ENCODE assay signal across 8 mouse cellular contexts in genomic region chr3:100932077-100932944, GRCm38 (mm10). TPM values are rescaled to one million over a fixed set of nuclear protein-coding genes. Genes with fewer than 3 reads are reported as not detected.
DNase-seq lines count a peak whose midpoint lies in the region; ATAC-seq and TF ChIP-seq lines count a peak whose summit lies in the region.

No protein-coding gene starts in this region.

- no peaks in the 10 kb centered on the region for H3K4me1 ChIP-seq in hindbrain, embryonic 11.5 days (replicated peaks; ENCODE audit: control insufficient read depth, insufficient read depth, low read length)
- H3K4me1 ChIP-seq in hindbrain, embryonic 16.5 days (ENCODE audit: control insufficient read depth, insufficient read depth, low read depth, low read length), result no peaks in the 10 kb centered on the region
- H3K4me1 ChIP-seq in G1E (ENCODE audit: insufficient read depth, low read depth, low read length), result peaks cover 8% of the 10 kb centered on the region
- H3K4me1 ChIP-seq in lung, postnatal 0 days (ENCODE audit: insufficient read depth, low read depth, low read length), result no peaks in the 10 kb centered on the region

- H3K27me3 ChIP-seq in hindbrain, embryonic 11.5 days (ENCODE audit: control insufficient read depth, insufficient read depth, low read length), result no peaks in the 10 kb centered on the region
- no peaks in the 10 kb centered on the region for H3K27me3 ChIP-seq in hindbrain, embryonic 16.5 days (replicated peaks; ENCODE audit: control insufficient read depth, insufficient read depth, low read length)
- H3K27me3 ChIP-seq in G1E (ENCODE audit: insufficient read depth, low read length), result no peaks in the 10 kb centered on the region
- H3K27me3 ChIP-seq in lung, postnatal 0 days (replicated peaks; ENCODE audit: insufficient read depth, low read length), result no peaks in the 10 kb centered on the region

- peak; percentile 20 for DNase-seq in hindbrain, embryonic 11.5 days (ENCODE audit: low spot score)
- DNase-seq in A20 (ENCODE audit: low read depth, low spot score), result peak; percentile 58
- no peak for DNase-seq in G1E (ENCODE audit: low spot score)
- DNase-seq in lung, postnatal 0 days (ENCODE audit: low spot score), result no peak
- no peak for DNase-seq in urinary bladder, adult 2 months (ENCODE audit: low spot score)
- DNase-seq in frontal cortex, postnatal 10 days (ENCODE audit: low spot score in 2 of 2), result no peak
- DNase-seq in right cerebral cortex, postnatal 25 days, result no peak

- H3K4me3 ChIP-seq in hindbrain, embryonic 11.5 days (ENCODE audit: low read depth, low read length), result no peak overlapping the region
- H3K4me3 ChIP-seq in hindbrain, embryonic 16.5 days (ENCODE audit: low read length), result no peak overlapping the region
- H3K4me3 ChIP-seq in G1E (ENCODE audit: low read depth, low read length), result no peak overlapping the region
- no peak overlapping the region for H3K4me3 ChIP-seq in lung, postnatal 0 days (ENCODE audit: low read depth, low read length)

- H3K9me3 ChIP-seq in hindbrain, embryonic 11.5 days (ENCODE audit: control insufficient read depth, low read length), result no peaks in the 10 kb centered on the region
- H3K9me3 ChIP-seq in hindbrain, embryonic 16.5 days (ENCODE audit: control insufficient read depth, low read length), result no peaks in the 10 kb centered on the region
- H3K9me3 ChIP-seq in G1E (replicated peaks), result no peaks in the 10 kb centered on the region
- H3K9me3 ChIP-seq in lung, postnatal 0 days (ENCODE audit: low read length), result no peaks in the 10 kb centered on the region

- ATAC-seq in hindbrain, embryonic 11.5 days (ENCODE audit: low FRiP score), result no peak
- ATAC-seq in hindbrain, embryonic 16.5 days, result no peak
- ATAC-seq in G1E (ENCODE audit: extremely low read depth, insufficient number of reproducible peaks, low FRiP score, poor library complexity, severe bottlenecking), result peak; percentile 41; the same call in 1 of the 2 replicates
- no peak for ATAC-seq in lung, postnatal 0 days

- no peak overlapping the region for H3K4me2 ChIP-seq in hindbrain, embryonic 11.5 days (replicated peaks; ENCODE audit: low read depth, low read length)
- no peak overlapping the region for H3K4me2 ChIP-seq in hindbrain, embryonic 16.5 days (ENCODE audit: low read length)
- no peak overlapping the region for H3K4me2 ChIP-seq in lung, postnatal 0 days (replicated peaks; ENCODE audit: low read depth, low read length)

- no peak for TF ChIP-seq EP300 in lung, postnatal 0 days (IDR thresholded peaks at IDR 0.05)

- no peak overlapping the region for H3K9ac ChIP-seq in hindbrain, embryonic 11.5 days (ENCODE audit: low read depth, low read length)
- H3K9ac ChIP-seq in hindbrain, embryonic 16.5 days (ENCODE audit: low read depth, low read length), result no peak overlapping the region
- H3K9ac ChIP-seq in lung, postnatal 0 days (replicated peaks; ENCODE audit: low read depth), result no peak overlapping the region

- WGBS in hindbrain, embryonic 11.5 days, result 74% methylated on average over 11 of the region's 11 CpGs
- WGBS in hindbrain, embryonic 16.5 days, result 76% methylated on average over 11 of the region's 11 CpGs
- 72% methylated on average over 11 of the region's 11 CpGs for WGBS in lung, postnatal 0 days

- no peak for TF ChIP-seq CTCF in G1E (IDR thresholded peaks at IDR 0.05; ENCODE audit: low read depth, low read length)
- TF ChIP-seq CTCF in lung, postnatal 0 days (IDR thresholded peaks at IDR 0.05), result peak; percentile 55

- no peak overlapping the region for H3K27ac ChIP-seq in hindbrain, embryonic 11.5 days (ENCODE audit: low read depth, low read length)
- H3K27ac ChIP-seq in hindbrain, embryonic 16.5 days (ENCODE audit: low read depth, low read length), result no peak overlapping the region
- H3K27ac ChIP-seq in lung, postnatal 0 days (ENCODE audit: low read length), result no peak overlapping the region

- H3K36me3 ChIP-seq in hindbrain, embryonic 11.5 days (ENCODE audit: control insufficient read depth, insufficient read depth, low read length), result no peaks in the 10 kb centered on the region
- peaks cover 23% of the 10 kb centered on the region for H3K36me3 ChIP-seq in hindbrain, embryonic 16.5 days (ENCODE audit: control insufficient read depth, insufficient read depth, low read length)
- H3K36me3 ChIP-seq in G1E (replicated peaks), result peaks cover 46% of the 10 kb centered on the region
- H3K36me3 ChIP-seq in lung, postnatal 0 days (ENCODE audit: insufficient read depth, low read length), result peaks cover 10% of the 10 kb centered on the region; the same call in 1 of the 2 replicates

RNA-seq across cellular contexts. Expression of gene Trim45, which starts 10.3 kb away (rescaled TPM):
- 3.4 and 3.8 TPM in 2 replicates for polyA plus RNA-seq in hindbrain, embryonic 11.5 days (2014; fragmentation: Nextera tagmentation; extraction: Ambion mirVana)
- polyA plus RNA-seq in hindbrain, embryonic 16.5 days (2015; fragmentation: Nextera tagmentation; extraction: Ambion mirVana), result 7.6 and 8.7 TPM in 2 replicates
- total RNA-seq in G1E (2014; fragmentation: Nextera tagmentation), result 0.92 and 1.1 TPM in 2 replicates
- total RNA-seq in G1E (2017), result 3.0 and 3.3 TPM in 2 replicates
- polyA plus RNA-seq in G1E (2012), result 0.35 and 0.67 TPM in 2 replicates
- polyA plus RNA-seq in lung, postnatal 0 days (2015; fragmentation: Nextera tagmentation; extraction: Ambion mirVana), result 2.7 and 2.8 TPM in 2 replicates
- 7.0 and 7.8 TPM in 2 replicates for polyA plus RNA-seq in urinary bladder, adult 2 months (2012; rRNA removed)

RNA-seq across cellular contexts. Expression of gene Ttf2, which starts 37.2 kb away (rescaled TPM):
- polyA plus RNA-seq in hindbrain, embryonic 11.5 days (2014; fragmentation: Nextera tagmentation; extraction: Ambion mirVana), result 19.5 and 22.4 TPM in 2 replicates
- polyA plus RNA-seq in hindbrain, embryonic 16.5 days (2015; fragmentation: Nextera tagmentation; extraction: Ambion mirVana), result 3.6 and 4.8 TPM in 2 replicates
- total RNA-seq in G1E (2014; fragmentation: Nextera tagmentation), result 25.2 and 28.3 TPM in 2 replicates
- 30.6 and 33.0 TPM in 2 replicates for total RNA-seq in G1E (2017)
- 6.4 and 8.0 TPM in 2 replicates for polyA plus RNA-seq in G1E (2012)
- polyA plus RNA-seq in lung, postnatal 0 days (2015; fragmentation: Nextera tagmentation; extraction: Ambion mirVana), result 3.6 and 4.0 TPM in 2 replicates
- 7.2 and 8.2 TPM in 2 replicates for polyA plus RNA-seq in urinary bladder, adult 2 months (2012; rRNA removed)

Comparison
In these comparisons a context has a peak if more than half of its experiments do, and no peak if none do; other contexts are left out.
1. DNase-seq: peak in hindbrain, embryonic 11.5 days (single experiment) and A20 (single experiment); none in G1E (single experiment), lung, postnatal 0 days (single experiment), urinary bladder, adult 2 months (single experiment), frontal cortex, postnatal 10 days (0 of 2) and right cerebral cortex, postnatal 25 days (single experiment).